Mouse (Mus musculus) kidney, embryonic 16.5 days (tissue): ENCODE data around the gene Pcnx. TPM values are rescaled to one million over a fixed set of nuclear protein-coding genes. Genes with fewer than 3 reads are reported as not detected.

Experiments
- ATAC-seq: fragments of 200-750 bp; cut with Nextera tagmentation; 2 replicates; pipeline ENCODE4 v1.8.0; 2017; ENCODE audit warnings: moderate TSS enrichment; ENCODE audit not compliant: low FRiP score, low TSS enrichment
- H3K27ac ChIP-seq: fragments of 300-500 bp; sonication (generic); 2 replicates; pipeline ENCODE4 v1.5.1; 2014; ENCODE audit warnings: low read length
- H3K27me3 ChIP-seq: fragments of 300-500 bp; sonication (generic); 2 replicates; pipeline ENCODE4 v1.6.1; 2014; ENCODE audit warnings: low read length, control low read depth, mixed read lengths; ENCODE audit not compliant: insufficient read depth
- H3K36me3 ChIP-seq: fragments of 300-500 bp; sonication (generic); 2 replicates; pipeline ENCODE4 v1.6.1; 2014; ENCODE audit warnings: low read length, control low read depth, mixed read lengths; ENCODE audit not compliant: insufficient read depth
- H3K4me1 ChIP-seq: fragments of 300-500 bp; sonication (generic); 2 replicates; pipeline ENCODE4 v1.6.1; 2014; ENCODE audit warnings: low read length, control low read depth, mixed read lengths; ENCODE audit not compliant: insufficient read depth
- H3K4me2 ChIP-seq: fragments of 300-500 bp; sonication (generic); replicated peaks from 2 replicates; pipeline ENCODE4 v1.6.1; 2014; ENCODE audit warnings: low read depth, low read length
- H3K4me3 ChIP-seq: fragments of 300-500 bp; sonication (generic); 2 replicates; pipeline ENCODE4 v1.5.1; 2014; ENCODE audit warnings: mild to moderate bottlenecking, low read length
- H3K9ac ChIP-seq: fragments of 300-500 bp; sonication (generic); replicated peaks from 2 replicates; pipeline ENCODE4 v1.6.1; 2014; ENCODE audit warnings: low read length
- H3K9me3 ChIP-seq: fragments of 300-500 bp; sonication (generic); 2 replicates; pipeline ENCODE4 v1.6.1; 2016; ENCODE audit warnings: low read length, control low read depth
- WGBS: fragments of 180-500 bp; shearing (Covaris S2); extraction: QIAGEN DNeasy Blood & Tissue Kit; methylation state at CpG from one replicate; pipeline ENCODE4 v1.1.7; 2014; 5-methylcytosine and 5-hydroxymethylcytosine counted together
- polyA plus RNA-seq: library from polyadenylated mRNA; unstranded; fragments of >200 nt; fragmentation: Nextera tagmentation; extraction: Ambion mirVana; gene quantifications from 2 replicates; pipeline ENCODE4 v1.2.1, GENCODE M21; 2015

Gene Pcnx
- polyA plus RNA-seq, 1 experiment from 2014 or later, result 9.1 TPM

GRCm38 (mm10) chr12:81933430-81933829 is 73.6 kb downstream of the Pcnx start:
- WGBS, result 82% methylated on average over 5 of the region's 5 CpGs
- Histone ChIP-seq H3K27ac (no peak overlapping the region), H3K9ac (no peak overlapping the region), H3K4me1 (peaks cover 3% of the 10 kb centered on the region; the same call in 1 of the 2 replicates), H3K4me3 (no peak overlapping the region), H3K4me2 (no peak overlapping the region), H3K27me3 (no peaks in the 10 kb centered on the region), H3K9me3 (no peaks in the 10 kb centered on the region), H3K36me3 (peaks cover 7% of the 10 kb centered on the region; the same call in 1 of the 2 replicates)
- ATAC-seq, result no peak

GRCm38 (mm10) chr12:81934510-81934909 is 74.7 kb downstream of the Pcnx start:
- Histone ChIP-seq H3K36me3 (peaks cover 9% of the 10 kb centered on the region; the same call in 1 of the 2 replicates), H3K27me3 (no peaks in the 10 kb centered on the region), H3K9ac (no peak overlapping the region), H3K4me1 (peaks cover 3% of the 10 kb centered on the region; the same call in 1 of the 2 replicates), H3K9me3 (no peaks in the 10 kb centered on the region), H3K4me2 (no peak overlapping the region), H3K4me3 (no peak overlapping the region), H3K27ac (no peak overlapping the region)
- no peak for ATAC-seq
- 88% methylated on average over 5 of the region's 5 CpGs for WGBS

- Histone ChIP-seq H3K9ac (no peak overlapping the region), H3K27ac (no peak overlapping the region), H3K4me1 (peaks cover 3% of the 10 kb centered on the region; the same call in 1 of the 2 replicates), H3K27me3 (no peaks in the 10 kb centered on the region), H3K9me3 (0 out of 2 replicates have a peak, but pooled peaks cover 3% of the 10 kb centered on the region), H3K4me2 (no peak overlapping the region), H3K4me3 (no peak overlapping the region), H3K36me3 (peaks cover 9% of the 10 kb centered on the region; the same call in 1 of the 2 replicates)
- no peak for ATAC-seq
- WGBS, result 61% methylated on average over 4 of the region's 4 CpGs
These were observed 76.2 kb downstream of the Pcnx start for GRCm38 (mm10) chr12:81936066-81936465.

- Histone ChIP-seq H3K27ac (no peak overlapping the region), H3K4me2 (no peak overlapping the region), H3K36me3 (0 out of 2 replicates have a peak, but pooled peaks cover 3% of the 10 kb centered on the region), H3K9ac (no peak overlapping the region), H3K9me3 (0 out of 2 replicates have a peak, but pooled peaks cover 3% of the 10 kb centered on the region), H3K4me1 (peaks cover 10% of the 10 kb centered on the region; the same call in 1 of the 2 replicates), H3K27me3 (no peaks in the 10 kb centered on the region), H3K4me3 (no peak overlapping the region)
- WGBS, result 84% methylated on average over 9 of the region's 9 CpGs
- no peak for ATAC-seq
These were observed 81.4 kb downstream of the Pcnx start for GRCm38 (mm10) chr12:81941191-81941590.

GRCm38 (mm10) chr12:81943331-81944062 is 83.7 kb downstream of the Pcnx start:
- peaks cover 10% of the 10 kb centered on the region; the same call in 1 of the 2 replicates for H3K4me1 ChIP-seq
- H3K4me3 ChIP-seq, result no peak overlapping the region
- H3K27me3 ChIP-seq, result no peaks in the 10 kb centered on the region
- 69% methylated on average over 12 of the region's 12 CpGs for WGBS
- H3K4me2 ChIP-seq, result no peak overlapping the region
- no peak overlapping the region for H3K9ac ChIP-seq
- H3K9me3 ChIP-seq, result 0 out of 2 replicates have a peak, but pooled peaks cover 3% of the 10 kb centered on the region
- H3K27ac ChIP-seq, result peak overlapping the region; percentile 6; the same call in 1 of the 2 replicates
- H3K36me3 ChIP-seq, result 0 out of 2 replicates have a peak, but pooled peaks cover 3% of the 10 kb centered on the region
- ATAC-seq, result no peak

GRCm38 (mm10) chr12:81949026-81949425 is 89.2 kb downstream of the Pcnx start:
- H3K4me2 ChIP-seq, result no peak overlapping the region
- H3K36me3 ChIP-seq, result peaks cover 14% of the 10 kb centered on the region; the same call in 1 of the 2 replicates
- no peaks in the 10 kb centered on the region for H3K9me3 ChIP-seq
- H3K27me3 ChIP-seq, result no peaks in the 10 kb centered on the region
- no peak overlapping the region for H3K4me3 ChIP-seq
- H3K27ac ChIP-seq, result no peak overlapping the region
- no peaks in the 10 kb centered on the region; the same call in 1 of the 2 replicates for H3K4me1 ChIP-seq
- no peak for ATAC-seq
- whole genome bisulfite sequencing, result 90% methylated on average over 6 of the region's 6 CpGs
- no peak overlapping the region for H3K9ac ChIP-seq

- H3K9me3 ChIP-seq, result no peaks in the 10 kb centered on the region
- WGBS, result 91% methylated on average over 2 of the region's 2 CpGs
These were observed 90.2 kb downstream of the Pcnx start for GRCm38 (mm10) chr12:81950016-81950415.

GRCm38 (mm10) chr12:81958351-81958750 is 98.5 kb downstream of the Pcnx start:
- no peaks in the 10 kb centered on the region for H3K4me1 ChIP-seq
- no peak overlapping the region for H3K9ac ChIP-seq
- H3K36me3 ChIP-seq, result peaks cover 4% of the 10 kb centered on the region; the same call in 1 of the 2 replicates
- H3K27me3 ChIP-seq, result no peaks in the 10 kb centered on the region
- 87% methylated on average over 4 of the region's 4 CpGs for WGBS
- H3K27ac ChIP-seq, result no peak overlapping the region
- no peak for ATAC-seq
- H3K4me3 ChIP-seq, result no peak overlapping the region
- no peaks in the 10 kb centered on the region for H3K9me3 ChIP-seq
- H3K4me2 ChIP-seq, result no peak overlapping the region

More at GRCm38 (mm10) chr12:81950016-81950415, 90.2 kb downstream of the Pcnx start:
- Histone ChIP-seq H3K4me3 (no peak overlapping the region), H3K9ac (no peak overlapping the region), H3K4me1 (no peaks in the 10 kb centered on the region), H3K27ac (no peak overlapping the region), H3K27me3 (no peaks in the 10 kb centered on the region), H3K4me2 (no peak overlapping the region), H3K36me3 (peaks cover 14% of the 10 kb centered on the region; the same call in 1 of the 2 replicates)
- no peak for ATAC-seq

GRCm38 (mm10) chr12:81965416-81965815 is 105.6 kb downstream of the Pcnx start:
- Histone ChIP-seq H3K36me3 (peaks cover 19% of the 10 kb centered on the region), H3K4me1 (no peaks in the 10 kb centered on the region), H3K4me3 (no peak overlapping the region), H3K27ac (no peak overlapping the region), H3K9me3 (no peaks in the 10 kb centered on the region), H3K9ac (no peak overlapping the region), H3K27me3 (no peaks in the 10 kb centered on the region), H3K4me2 (no peak overlapping the region)
- ATAC-seq, result no peak
- WGBS, result 89% methylated on average over 2 of the region's 2 CpGs
